Mouse (Mus musculus) megakaryocyte, embryonic 14.5 days (primary cell): Measurements from ENCODE around the gene Grk3.

Experiments used
- FLI1 ChIP-seq: IDR thresholded peaks from 2 replicates; pipeline ENCODE4 v1.6.1; 2012; ENCODE audit warnings: low read length, inconsistent platforms, mixed read lengths
- GATA1 ChIP-seq: IDR thresholded peaks from 3 replicates; pipeline ENCODE4 v1.6.1; 2012; ENCODE audit warnings: mixed read lengths, low read length, inconsistent platforms, borderline replicate concordance

DNA sequence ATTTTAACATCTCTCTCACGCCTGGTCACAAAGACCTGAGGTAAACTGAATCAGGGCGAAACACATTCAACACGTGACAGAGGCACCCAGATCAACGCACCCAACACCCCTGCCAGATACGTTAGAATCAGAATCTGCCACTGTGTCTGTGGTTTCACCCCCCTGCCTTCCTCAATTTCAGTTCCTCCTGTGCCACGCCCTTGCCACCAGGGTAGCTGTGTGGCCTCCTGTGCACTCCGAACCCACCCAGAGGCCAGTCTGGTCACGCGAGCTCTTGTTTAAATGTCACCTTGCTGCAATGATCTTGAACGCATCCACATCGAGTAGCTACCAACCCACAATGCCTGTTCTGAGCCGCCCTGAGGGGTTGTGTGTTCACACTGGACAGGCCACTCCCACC is 43.3 kb downstream of the Grk3 start:
- TF ChIP-seq GATA1: no peak
- no peak for TF ChIP-seq FLI1
